ENCODE assay signal across 8 mouse cellular contexts in genomic region chr16:30531761-30532406, GRCm38 (mm10). TPM values are rescaled to one million over a fixed set of nuclear protein-coding genes. Genes with fewer than 3 reads are reported as not detected.
A peak's percentile ranks its signal among the peaks of the same experiment; 100 is the strongest.
DNase-seq lines count a peak whose midpoint lies in the region; ATAC-seq and TF ChIP-seq lines count a peak whose summit lies in the region.

No protein-coding gene starts in this region.

- 30% methylated on average over 20 of the region's 20 CpGs for WGBS in forebrain, embryonic 11.5 days
- WGBS in hindbrain, embryonic 16.5 days, result 29% methylated on average over 20 of the region's 20 CpGs
- WGBS in lung, embryonic 14.5 days, result 25% methylated on average over 20 of the region's 20 CpGs
- WGBS in neural tube, embryonic 14.5 days, result 32% methylated on average over 20 of the region's 20 CpGs

- no peak overlapping the region for H3K4me2 ChIP-seq in forebrain, embryonic 11.5 days (ENCODE audit: low read depth, low read length, severe bottlenecking)
- H3K4me2 ChIP-seq in hindbrain, embryonic 16.5 days (ENCODE audit: low read length), result no peak overlapping the region
- H3K4me2 ChIP-seq in lung, embryonic 14.5 days, result no peak overlapping the region
- no peak overlapping the region for H3K4me2 ChIP-seq in neural tube, embryonic 14.5 days (ENCODE audit: low read depth, low read length)

- H3K27me3 ChIP-seq in forebrain, embryonic 11.5 days (ENCODE audit: control insufficient read depth, insufficient read depth, low read length), result no peaks in the 10 kb centered on the region
- H3K27me3 ChIP-seq in hindbrain, embryonic 16.5 days (replicated peaks; ENCODE audit: control insufficient read depth, insufficient read depth, low read length), result no peaks in the 10 kb centered on the region
- H3K27me3 ChIP-seq in lung, embryonic 14.5 days (ENCODE audit: insufficient read depth, low read length), result no peaks in the 10 kb centered on the region
- no peaks in the 10 kb centered on the region for H3K27me3 ChIP-seq in neural tube, embryonic 14.5 days (ENCODE audit: control insufficient read depth, insufficient read depth, low read length)

- no peak overlapping the region for H3K9ac ChIP-seq in forebrain, embryonic 11.5 days (ENCODE audit: low read length)
- no peak overlapping the region for H3K9ac ChIP-seq in hindbrain, embryonic 16.5 days (ENCODE audit: low read depth, low read length)
- no peak overlapping the region for H3K9ac ChIP-seq in lung, embryonic 14.5 days
- no peak overlapping the region for H3K9ac ChIP-seq in neural tube, embryonic 14.5 days (replicated peaks; ENCODE audit: low read depth, low read length)

- TF ChIP-seq CTCF in lung, embryonic 14.5 days (IDR thresholded peaks at IDR 0.05; ENCODE audit: low read depth), result peak; percentile 92

- H3K9me3 ChIP-seq in forebrain, embryonic 11.5 days (ENCODE audit: control insufficient read depth, low read length), result no peaks in the 10 kb centered on the region
- H3K9me3 ChIP-seq in hindbrain, embryonic 16.5 days (ENCODE audit: control insufficient read depth, low read length), result no peaks in the 10 kb centered on the region
- no peaks in the 10 kb centered on the region for H3K9me3 ChIP-seq in lung, embryonic 14.5 days (ENCODE audit: low read depth, low read length)
- no peaks in the 10 kb centered on the region for H3K9me3 ChIP-seq in neural tube, embryonic 14.5 days (ENCODE audit: control insufficient read depth, low read length)

- ATAC-seq in forebrain, embryonic 11.5 days (replicated peaks; ENCODE audit: low FRiP score), result peak; percentile 46; the same call in 1 of the 2 replicates
- ATAC-seq in hindbrain, embryonic 16.5 days, result peak; percentile 54; the same call in 1 of the 2 replicates
- peak; percentile 23; the same call in 1 of the 2 replicates for ATAC-seq in lung, embryonic 14.5 days (ENCODE audit: insufficient read depth)
- peak; percentile 33; the same call in 1 of the 2 replicates for ATAC-seq in neural tube, embryonic 14.5 days (ENCODE audit: low read depth)

- peak; percentile 66 to 76 for DNase-seq in right cerebral cortex, postnatal 10 days (ENCODE audit: low spot score in 2 of 2)
- DNase-seq in right cerebral cortex, postnatal 36 days (ENCODE audit: low spot score in 2 of 2), result no peak
- DNase-seq in R1 (ENCODE audit: low read depth, low spot score), result peak; percentile 62
- DNase-seq in forebrain, embryonic 11.5 days (ENCODE audit: low spot score), result peak; percentile 76
- DNase-seq in lung, embryonic 14.5 days, result peak; percentile 70
- no peak for DNase-seq in frontal cortex, postnatal 14 days (ENCODE audit: low spot score in 2 of 2)

- H3K36me3 ChIP-seq in forebrain, embryonic 11.5 days (ENCODE audit: control insufficient read depth, insufficient read depth, low read length), result no peaks in the 10 kb centered on the region
- H3K36me3 ChIP-seq in hindbrain, embryonic 16.5 days (ENCODE audit: control insufficient read depth, insufficient read depth, low read length), result peaks cover 11% of the 10 kb centered on the region; the same call in 1 of the 2 replicates
- H3K36me3 ChIP-seq in lung, embryonic 14.5 days (ENCODE audit: insufficient read depth), result peaks cover 7% of the 10 kb centered on the region; the same call in 1 of the 2 replicates
- peaks cover 7% of the 10 kb centered on the region; the same call in 1 of the 2 replicates for H3K36me3 ChIP-seq in neural tube, embryonic 14.5 days (ENCODE audit: control insufficient read depth, insufficient read depth, low read length)

- H3K4me1 ChIP-seq in forebrain, embryonic 11.5 days (replicated peaks; ENCODE audit: control insufficient read depth, insufficient read depth, low read length), result no peaks in the 10 kb centered on the region
- H3K4me1 ChIP-seq in hindbrain, embryonic 16.5 days (ENCODE audit: control insufficient read depth, insufficient read depth, low read depth, low read length), result no peaks in the 10 kb centered on the region; the same call in 1 of the 2 replicates
- 0 out of 2 replicates have a peak, but pooled peaks cover 2% of the 10 kb centered on the region for H3K4me1 ChIP-seq in lung, embryonic 14.5 days (ENCODE audit: insufficient read depth)
- no peaks in the 10 kb centered on the region for H3K4me1 ChIP-seq in neural tube, embryonic 14.5 days (ENCODE audit: control insufficient read depth, insufficient read depth, low read length)

- no peak overlapping the region for H3K4me3 ChIP-seq in forebrain, embryonic 11.5 days (ENCODE audit: low read depth, low read length)
- H3K4me3 ChIP-seq in hindbrain, embryonic 16.5 days (ENCODE audit: low read length), result no peak overlapping the region
- H3K4me3 ChIP-seq in lung, embryonic 14.5 days (ENCODE audit: low read depth, low read length), result no peak overlapping the region
- H3K4me3 ChIP-seq in neural tube, embryonic 14.5 days (ENCODE audit: low read depth, low read length), result no peak overlapping the region

- H3K27ac ChIP-seq in forebrain, embryonic 11.5 days (ENCODE audit: low read depth, low read length), result no peak overlapping the region
- no peak overlapping the region for H3K27ac ChIP-seq in hindbrain, embryonic 16.5 days (ENCODE audit: low read depth, low read length)
- H3K27ac ChIP-seq in lung, embryonic 14.5 days (ENCODE audit: low read depth), result no peak overlapping the region
- no peak overlapping the region for H3K27ac ChIP-seq in neural tube, embryonic 14.5 days (ENCODE audit: low read depth, low read length)

RNA-seq across cellular contexts. Expression of gene Tmem44, which starts 18.8 kb away (rescaled TPM):
- polyA plus RNA-seq in forebrain, embryonic 11.5 days (2014; fragmentation: Nextera tagmentation; extraction: Ambion mirVana), result 26.3 and 30.4 TPM in 2 replicates
- 67.5 and 72.3 TPM in 2 replicates for polyA plus RNA-seq in hindbrain, embryonic 16.5 days (2015; fragmentation: Nextera tagmentation; extraction: Ambion mirVana)
- polyA plus RNA-seq in lung, embryonic 14.5 days (2014; fragmentation: Nextera tagmentation; extraction: Ambion mirVana), result 25.4 and 27.1 TPM in 2 replicates
- polyA plus RNA-seq in neural tube, embryonic 14.5 days (2014; fragmentation: Nextera tagmentation; extraction: Ambion mirVana), result 65.0 and 73.8 TPM in 2 replicates

RNA-seq across cellular contexts. Expression of gene Lsg1, which starts 55.5 kb away (rescaled TPM):
- polyA plus RNA-seq in forebrain, embryonic 11.5 days (2014; fragmentation: Nextera tagmentation; extraction: Ambion mirVana), result 77.4 and 80.7 TPM in 2 replicates
- 43.0 and 44.9 TPM in 2 replicates for polyA plus RNA-seq in hindbrain, embryonic 16.5 days (2015; fragmentation: Nextera tagmentation; extraction: Ambion mirVana)
- 67.3 and 68.5 TPM in 2 replicates for polyA plus RNA-seq in lung, embryonic 14.5 days (2014; fragmentation: Nextera tagmentation; extraction: Ambion mirVana)
- 43.9 and 49.0 TPM in 2 replicates for polyA plus RNA-seq in neural tube, embryonic 14.5 days (2014; fragmentation: Nextera tagmentation; extraction: Ambion mirVana)

Comparison
In these comparisons a context has a peak if more than half of its experiments do, and no peak if none do; other contexts are left out.
1. DNase-seq: peak in right cerebral cortex, postnatal 10 days (2 of 2), R1 (single experiment), forebrain, embryonic 11.5 days (single experiment) and lung, embryonic 14.5 days (single experiment); none in right cerebral cortex, postnatal 36 days (0 of 2) and frontal cortex, postnatal 14 days (0 of 2).
2. Peak in every context shown above with its lines, with median percentiles within 50 percentile points of each other: ATAC-seq.